Mouse (Mus musculus): Measurements from ENCODE around the gene Pcp2.

DNA sequence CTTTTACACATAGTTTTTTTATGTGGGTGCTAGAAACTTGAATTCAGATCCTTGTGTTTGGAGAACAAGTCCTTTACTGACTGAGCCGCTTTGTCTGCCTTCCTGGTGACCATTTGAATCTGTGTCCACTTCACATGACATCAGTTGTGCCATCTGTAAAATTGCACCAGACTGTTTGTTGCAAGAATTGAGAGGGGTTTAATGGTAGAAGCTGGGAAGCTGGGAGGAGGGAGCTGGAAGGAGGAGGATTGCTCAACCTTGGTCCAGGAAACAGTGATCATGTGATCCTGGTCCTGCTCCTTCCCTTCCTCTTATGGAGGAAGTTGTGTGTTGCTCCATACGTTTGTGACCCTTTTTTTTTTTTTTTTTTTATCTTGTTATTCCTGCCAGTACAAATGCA is 22.9 kb upstream of the Pcp2 start:
- TF ChIP-seq POLR2A (IDR thresholded peaks at IDR 0.05; ENCODE audit: low read depth, low read length) (no peak), CTCF (IDR thresholded peaks at IDR 0.05; ENCODE audit: extremely low read depth, insufficient read depth, insufficient read length, insufficient replicate concordance) (no peak)
